Comparison of ENCODE assay signal across 22 mouse cellular contexts in genomic region chr2:154786187-154786586, GRCm38 (mm10). TPM values are rescaled to one million over a fixed set of nuclear protein-coding genes. Genes with fewer than 3 reads are reported as not detected.
DNase-seq lines count a peak whose midpoint lies in the region; ATAC-seq and TF ChIP-seq lines count a peak whose summit lies in the region.
"Had no signal": no experiment of that assay in that cellular context is flagged by ENCODE, and none has a peak within 500 bp of the region (broad histone marks: within the 10 kb centered on the region; RNA-seq: fewer than 3 reads in every experiment).

No protein-coding gene starts in this region.

- no peaks in the 10 kb centered on the region for H3K36me3 ChIP-seq in liver, embryonic 11.5 days (ENCODE audit: control insufficient read depth, insufficient read depth, low read length)
- no peaks in the 10 kb centered on the region for H3K36me3 ChIP-seq in forebrain, postnatal 0 days (ENCODE audit: insufficient read depth)
- H3K36me3 ChIP-seq: embryonic facial prominence, embryonic 12.5 days; limb, embryonic 15.5 days had no signal

- H3K9me3 ChIP-seq in liver, embryonic 11.5 days (ENCODE audit: control insufficient read depth, low read length) = no peaks in the 10 kb centered on the region
- H3K9me3 ChIP-seq in forebrain, postnatal 0 days (ENCODE audit: low read length) = no peaks in the 10 kb centered on the region
- H3K9me3 ChIP-seq: embryonic facial prominence, embryonic 12.5 days; limb, embryonic 15.5 days had no signal

- no peak for TF ChIP-seq CTCF in forebrain, postnatal 0 days (IDR thresholded peaks at IDR 0.05; ENCODE audit: low read depth)

- H3K4me3 ChIP-seq in liver, embryonic 11.5 days (ENCODE audit: low read depth, low read length) = no peak overlapping the region
- no peak overlapping the region for H3K4me3 ChIP-seq in forebrain, postnatal 0 days (ENCODE audit: low read depth, low read length)
- H3K4me3 ChIP-seq: embryonic facial prominence, embryonic 12.5 days; limb, embryonic 15.5 days had no signal

- DNase-seq in heart, adult 11 months = peak; percentile 82
- DNase-seq in heart, postnatal 10 days = no peak
- peak; percentile 82 for DNase-seq in R1 (ENCODE audit: low read depth, low spot score)
- peak; percentile 64 for DNase-seq in liver, embryonic 11.5 days (ENCODE audit: low spot score)
- DNase-seq in spleen, postnatal 10 days (ENCODE audit: low spot score in 2 of 2) = peak; percentile 31 to 78
- DNase-seq in neural tube, embryonic 10.5 days (ENCODE audit: extremely low spot score, low spot score) = no peak
- DNase-seq in adrenal gland, postnatal 14 days = no peak
- DNase-seq in forebrain, postnatal 0 days = no peak
- DNase-seq: B cell, adult 2 months; cerebellum, adult 2 months; gastrocnemius, postnatal 10 days; lung, postnatal 4 days had no signal

- H3K27ac ChIP-seq in liver, embryonic 11.5 days (ENCODE audit: low read depth, low read length) = peak overlapping the region; percentile 68
- H3K27ac ChIP-seq in forebrain, postnatal 0 days (ENCODE audit: low read depth, low read length) = no peak overlapping the region
- H3K27ac ChIP-seq: embryonic facial prominence, embryonic 12.5 days; limb, embryonic 15.5 days had no signal

- no peaks in the 10 kb centered on the region for H3K27me3 ChIP-seq in liver, embryonic 11.5 days (replicated peaks; ENCODE audit: control insufficient read depth, insufficient read depth, low read length)
- H3K27me3 ChIP-seq in forebrain, postnatal 0 days (ENCODE audit: insufficient read depth, low read length) = no peaks in the 10 kb centered on the region
- H3K27me3 ChIP-seq: embryonic facial prominence, embryonic 12.5 days; limb, embryonic 15.5 days; Patski had no signal

- peak; percentile 37 for ATAC-seq in liver, embryonic 11.5 days (replicated peaks; ENCODE audit: low FRiP score)
- no peak for ATAC-seq in forebrain, postnatal 0 days
- ATAC-seq: forebrain, embryonic 14.5 days; intestine, embryonic 16.5 days; Patski had no signal

- intact Hi-C loops in heart, postnatal 10 days (cut with DNase I) = no loop called here

- WGBS in liver, embryonic 11.5 days = 31% methylated on average over 3 of the region's 3 CpGs
- WGBS in forebrain, postnatal 0 days = 40% methylated on average over 3 of the region's 3 CpGs

- H3K4me2 ChIP-seq in liver, embryonic 11.5 days = peak overlapping the region; percentile 48
- H3K4me2 ChIP-seq in forebrain, postnatal 0 days (ENCODE audit: low read depth) = no peak overlapping the region
- H3K4me2 ChIP-seq: embryonic facial prominence, embryonic 12.5 days; heart, embryonic 11.5 days; limb, embryonic 15.5 days had no signal

- H3K4me1 ChIP-seq in liver, embryonic 11.5 days (replicated peaks; ENCODE audit: control insufficient read depth, insufficient read depth, low read length) = peaks cover 28% of the 10 kb centered on the region
- peaks cover 3% of the 10 kb centered on the region; the same call in 1 of the 2 replicates for H3K4me1 ChIP-seq in forebrain, postnatal 0 days (ENCODE audit: insufficient read depth)

- peak overlapping the region; percentile 43 for H3K9ac ChIP-seq in liver, embryonic 11.5 days (ENCODE audit: low read depth, low read length)
- no peak overlapping the region for H3K9ac ChIP-seq in forebrain, postnatal 0 days
- H3K9ac ChIP-seq: embryonic facial prominence, embryonic 12.5 days; limb, embryonic 15.5 days had no signal

RNA-seq across cellular contexts. Expression of gene Raly, which starts 4.7 kb away (rescaled TPM):
- total RNA-seq in heart, postnatal 10 days (2021) = 100 to 1,000 TPM; 162 to 171 TPM
- polyA plus RNA-seq in liver, embryonic 11.5 days (2014; fragmentation: Nextera tagmentation; extraction: Ambion mirVana) = 59.5 and 66.2 TPM in 2 replicates
- total RNA-seq in adrenal gland, postnatal 14 days (2021) = 189 and 194 TPM in 2 replicates
- 174 and 222 TPM in 2 replicates for total RNA-seq in forebrain, postnatal 0 days (2014; rRNA removed)
- polyA plus RNA-seq in forebrain, postnatal 0 days (2015; fragmentation: Nextera tagmentation; extraction: Ambion mirVana) = 22.2 and 23.6 TPM in 2 replicates

RNA-seq across cellular contexts. Expression of gene a, which starts 5.0 kb away (rescaled TPM):
- not detected for total RNA-seq in heart, postnatal 10 days (2021)
- 0.62 TPM in 1 of 2 replicates, not detected in the other for polyA plus RNA-seq in liver, embryonic 11.5 days (2014; fragmentation: Nextera tagmentation; extraction: Ambion mirVana)
- not detected in 2 replicates for total RNA-seq in adrenal gland, postnatal 14 days (2021)
- total RNA-seq in forebrain, postnatal 0 days (2014; rRNA removed) = 0.90 and 2.5 TPM in 2 replicates
- 2.9 and 3.5 TPM in 2 replicates for polyA plus RNA-seq in forebrain, postnatal 0 days (2015; fragmentation: Nextera tagmentation; extraction: Ambion mirVana)
- total RNA-seq: adrenal gland, postnatal 36 days; gastrocnemius, postnatal 10 days; left cerebral cortex, adult 18-20 months had no signal
- polyA plus RNA-seq: intestine, embryonic 16.5 days; Patski had no signal

RNA-seq across cellular contexts. Expression of gene Gm14214, which starts 16.4 kb away (rescaled TPM):
- total RNA-seq in heart, postnatal 10 days (2021) = not detected
- polyA plus RNA-seq in liver, embryonic 11.5 days (2014; fragmentation: Nextera tagmentation; extraction: Ambion mirVana) = not detected in 2 replicates
- not detected in 2 replicates for total RNA-seq in adrenal gland, postnatal 14 days (2021)
- not detected in 2 replicates for total RNA-seq in forebrain, postnatal 0 days (2014; rRNA removed)
- not detected in 2 replicates for polyA plus RNA-seq in forebrain, postnatal 0 days (2015; fragmentation: Nextera tagmentation; extraction: Ambion mirVana)
- total RNA-seq: adrenal gland, postnatal 36 days; gastrocnemius, postnatal 10 days; left cerebral cortex, adult 18-20 months had no signal
- polyA plus RNA-seq: cerebellum, adult 2 months; embryonic facial prominence, embryonic 12.5 days; forebrain, embryonic 14.5 days; heart, embryonic 11.5 days; hindbrain, embryonic 11.5 days; intestine, embryonic 16.5 days; limb, embryonic 15.5 days; Patski; small intestine, adult 2 months had no signal

Comparison
In these comparisons a context has a peak if more than half of its experiments do, and no peak if none do; other contexts are left out.
1. DNase-seq: peak in heart, adult 11 months (single experiment), R1 (single experiment), liver, embryonic 11.5 days (single experiment) and spleen, postnatal 10 days (2 of 2); none in heart, postnatal 10 days (0 of 2), neural tube, embryonic 10.5 days (single experiment), adrenal gland, postnatal 14 days (single experiment) and forebrain, postnatal 0 days (single experiment).